ENCODE assay signal across 31 mouse cellular contexts in the genomic region with DNA sequence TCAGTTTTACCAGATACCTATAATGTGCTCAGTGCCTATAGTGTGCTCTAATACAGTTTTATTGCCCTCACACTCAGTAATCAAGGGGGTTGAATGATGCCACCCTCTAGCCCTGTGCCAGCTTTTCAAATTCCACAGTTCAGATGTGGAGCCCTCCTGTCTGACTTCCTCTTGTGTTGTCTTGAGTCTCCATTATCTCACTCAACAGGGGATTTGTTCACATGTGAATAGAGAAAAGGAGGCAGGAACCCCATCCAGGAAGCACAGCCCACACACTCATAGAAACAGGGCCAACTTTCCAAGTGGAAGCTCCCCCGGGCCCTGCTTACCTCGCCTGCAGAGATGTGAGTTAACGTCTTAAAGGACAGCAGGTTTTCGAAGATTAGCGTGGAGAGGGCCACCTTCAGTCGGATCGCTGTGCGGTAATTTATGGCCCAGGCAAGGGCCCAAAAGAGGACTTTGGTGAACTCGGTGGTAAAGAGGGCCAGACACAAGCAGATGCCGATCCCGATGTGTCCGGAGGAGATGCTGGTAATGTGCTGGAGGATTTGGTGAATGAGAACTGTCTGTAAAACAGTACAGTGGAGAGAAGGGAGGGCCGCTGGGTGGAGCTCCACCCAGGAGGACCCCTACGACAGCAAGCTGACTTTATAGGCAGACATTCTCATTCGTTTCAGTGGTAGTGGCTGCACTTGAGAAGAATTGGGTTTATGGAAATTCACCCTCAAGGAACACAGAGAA. TPM values are rescaled to one million over a fixed set of nuclear protein-coding genes. Genes with fewer than 3 reads are reported as not detected.
DNase-seq lines count a peak whose midpoint lies in the region; ATAC-seq and TF ChIP-seq lines count a peak whose summit lies in the region.
"Had no signal": no experiment of that assay in that cellular context is flagged by ENCODE, and none has a peak within 500 bp of the region (broad histone marks: within the 10 kb centered on the region; RNA-seq: fewer than 3 reads in every experiment).

No protein-coding gene starts in this region.

- intact Hi-C loops in gastrocnemius, adult 2 months (cut with DNase I), result no loop called here

- no peaks in the 10 kb centered on the region for H3K27me3 ChIP-seq in cerebellum, adult 2 months (ENCODE audit: control insufficient read depth, insufficient read depth, low read length)
- no peaks in the 10 kb centered on the region for H3K27me3 ChIP-seq in heart, postnatal 0 days (ENCODE audit: control insufficient read depth, insufficient read depth, low read length)
- H3K27me3 ChIP-seq in heart, embryonic 11.5 days (ENCODE audit: control insufficient read depth, insufficient read depth, low read length), result no peaks in the 10 kb centered on the region
- H3K27me3 ChIP-seq: embryonic facial prominence, embryonic 15.5 days had no signal

- no peak overlapping the region for H3K9ac ChIP-seq in heart, postnatal 0 days (replicated peaks; ENCODE audit: low read depth, low read length)
- no peak overlapping the region for H3K9ac ChIP-seq in heart, embryonic 11.5 days (ENCODE audit: low read depth, low read length)
- H3K9ac ChIP-seq: embryonic facial prominence, embryonic 15.5 days; forebrain, postnatal 0 days; hindbrain, embryonic 14.5 days had no signal

- H3K27ac ChIP-seq in cerebellum, adult 2 months (ENCODE audit: insufficient read depth, low read length), result peak overlapping the region; percentile 68
- no peak overlapping the region for H3K27ac ChIP-seq in heart, postnatal 0 days (ENCODE audit: low read depth)
- no peak overlapping the region for H3K27ac ChIP-seq in heart, embryonic 11.5 days (ENCODE audit: low read depth, low read length)
- H3K27ac ChIP-seq in gastrocnemius, adult 2 months, result no peak overlapping the region
- H3K27ac ChIP-seq: embryonic facial prominence, embryonic 15.5 days; heart, adult 2 months; heart, embryonic 10.5 days; hindbrain, embryonic 14.5 days; hindbrain, postnatal 0 days had no signal

- ATAC-seq in heart, postnatal 0 days (ENCODE audit: insufficient read depth, low read depth), result no peak
- no peak for ATAC-seq in heart, embryonic 11.5 days (replicated peaks; ENCODE audit: insufficient number of reproducible peaks, low FRiP score, low TSS enrichment)
- ATAC-seq: activated CD4-positive, CD25-positive, alpha-beta regulatory T cell, adult 4 months; forebrain, embryonic 14.5 days; forebrain, postnatal 0 days; hindbrain, postnatal 0 days; inflammation-experienced regulatory T-cells, adult 6 months; intestine, embryonic 16.5 days had no signal

- no peak for TF ChIP-seq CTCF in cerebellum, adult 2 months (IDR thresholded peaks at IDR 0.05; ENCODE audit: borderline replicate concordance, insufficient read depth, low read depth, low read length)
- TF ChIP-seq CTCF in heart, postnatal 0 days (IDR thresholded peaks at IDR 0.05; ENCODE audit: low read depth), result no peak
- TF ChIP-seq CTCF in gastrocnemius, adult 2 months (IDR thresholded peaks at IDR 0.05), result no peak

- H3K9me3 ChIP-seq in heart, postnatal 0 days (replicated peaks; ENCODE audit: control insufficient read depth, low read length), result no peaks in the 10 kb centered on the region
- no peaks in the 10 kb centered on the region for H3K9me3 ChIP-seq in heart, embryonic 11.5 days (replicated peaks; ENCODE audit: control insufficient read depth, low read length)
- H3K9me3 ChIP-seq: embryonic facial prominence, embryonic 15.5 days; heart, embryonic 10.5 days had no signal

- H3K4me2 ChIP-seq in heart, postnatal 0 days (ENCODE audit: low read depth, low read length), result no peak overlapping the region
- no peak overlapping the region for H3K4me2 ChIP-seq in heart, embryonic 11.5 days
- H3K4me2 ChIP-seq: embryonic facial prominence, embryonic 15.5 days; hindbrain, embryonic 14.5 days had no signal

- TF ChIP-seq POLR2A in cerebellum, adult 2 months (IDR thresholded peaks at IDR 0.05; ENCODE audit: borderline replicate concordance, insufficient read depth, low read length), result no peak

- H3K4me1 ChIP-seq in cerebellum, adult 2 months (ENCODE audit: control insufficient read depth, insufficient read depth, low read length), result peaks cover 36% of the 10 kb centered on the region
- H3K4me1 ChIP-seq in heart, postnatal 0 days (ENCODE audit: control insufficient read depth, insufficient read depth), result no peaks in the 10 kb centered on the region
- H3K4me1 ChIP-seq in heart, embryonic 11.5 days (ENCODE audit: control insufficient read depth, insufficient read depth, low read length), result no peaks in the 10 kb centered on the region
- H3K4me1 ChIP-seq: heart, embryonic 10.5 days had no signal

- no peak overlapping the region for H3K4me3 ChIP-seq in cerebellum, adult 2 months (replicated peaks; ENCODE audit: insufficient read depth, low read depth, low read length)
- no peak overlapping the region for H3K4me3 ChIP-seq in heart, postnatal 0 days (ENCODE audit: low read depth, low read length)
- H3K4me3 ChIP-seq in heart, embryonic 11.5 days (ENCODE audit: low read depth, low read length), result no peak overlapping the region
- no peak overlapping the region for H3K4me3 ChIP-seq in gastrocnemius, adult 2 months
- H3K4me3 ChIP-seq: embryonic facial prominence, embryonic 15.5 days; heart, adult 2 months; heart, embryonic 10.5 days had no signal

- H3K36me3 ChIP-seq in heart, postnatal 0 days (replicated peaks; ENCODE audit: control insufficient read depth, insufficient read depth, low read length), result no peaks in the 10 kb centered on the region
- H3K36me3 ChIP-seq in heart, embryonic 11.5 days (ENCODE audit: control insufficient read depth, insufficient read depth, low read length), result no peaks in the 10 kb centered on the region
- H3K36me3 ChIP-seq: embryonic facial prominence, embryonic 15.5 days; heart, embryonic 10.5 days had no signal

- no peak for DNase-seq in cerebellum, adult 2 months
- no peak for DNase-seq in cerebellum, postnatal 10 days
- DNase-seq in heart, postnatal 0 days (ENCODE audit: low spot score), result peak; percentile 9
- peak; percentile 53 for DNase-seq in Muller cell, postnatal 12 days (ENCODE audit: inconsistent ontology term)
- DNase-seq in gastrocnemius, adult 2 months, result no peak
- no peak for DNase-seq in adrenal gland, adult 18-20 months (ENCODE audit: low spot score in 2 of 2)
- DNase-seq: adrenal gland, postnatal 10 days; adrenal gland, postnatal 36 days; cerebellum, adult 18-20 months; cerebellum, adult 9-11 months; cerebellum, postnatal 36 days; embryo, embryonic 11 days; forebrain, postnatal 0 days; gastrocnemius, postnatal 25 days; heart, adult 2 months; heart, postnatal 10 days; heart, postnatal 36 days; kidney, adult 18-20 months had no signal

- TF ChIP-seq EP300 in heart, postnatal 0 days (IDR thresholded peaks at IDR 0.05; ENCODE audit: low read depth), result no peak

- WGBS in cerebellum, adult 2 months, result 72% methylated on average over 15 of the region's 15 CpGs
- WGBS in heart, postnatal 0 days, result 69% methylated on average over 15 of the region's 15 CpGs
- WGBS in heart, embryonic 11.5 days (ENCODE audit: insufficient replicate concordance), result 83% methylated on average over 15 of the region's 15 CpGs

RNA-seq across cellular contexts. Expression of gene Abcc12, which starts 20.4 kb away (rescaled TPM):
- 7.4 and 7.5 TPM in 2 replicates for polyA plus RNA-seq in cerebellum, adult 2 months (2012; rRNA removed)
- not detected in 2 replicates for total RNA-seq in heart, postnatal 0 days (2014; rRNA removed; ENCODE audit: low replicate concordance)
- not detected in 2 replicates for polyA plus RNA-seq in heart, postnatal 0 days (2015; fragmentation: Nextera tagmentation; extraction: Ambion mirVana)
- polyA plus RNA-seq in heart, embryonic 11.5 days (2014; fragmentation: Nextera tagmentation; extraction: Ambion mirVana), result not detected in 2 replicates
- total RNA-seq in gastrocnemius, adult 2 months (2021), result not detected
- total RNA-seq in adrenal gland, adult 18-20 months (2021), result not detected
- total RNA-seq: adrenal gland, postnatal 36 days; heart, adult 2 months; heart, postnatal 36 days; MEL had no signal
- polyA plus RNA-seq: activated CD4-positive, CD25-positive, alpha-beta regulatory T cell, adult 4 months; embryonic facial prominence, embryonic 11.5 days; heart, embryonic 10.5 days; heart, embryonic 14.5 days; hindbrain, embryonic 11.5 days; inflammation-experienced regulatory T-cells, adult 6 months had no signal

Comparison
In these comparisons a context has a peak if more than half of its experiments do, and no peak if none do; other contexts are left out.
1. DNase-seq: peak in heart, postnatal 0 days (single experiment) and Muller cell, postnatal 12 days (single experiment); none in cerebellum, adult 2 months (0 of 2), cerebellum, postnatal 10 days (0 of 2), gastrocnemius, adult 2 months (single experiment) and adrenal gland, adult 18-20 months (0 of 2).